Mouse (Mus musculus): ENCODE measurements at regions not wholly inside any gene's neighbourhood (a gene's known extent, or its start where the extent isn't known, plus 50 kb on each side); places are given as distances from the start of the nearest gene placed in this dataset.

- Histone ChIP-seq H3K9ac (replicated peaks; ENCODE audit: low read length) (no peak overlapping the region), H3K27me3 (ENCODE audit: control insufficient read depth, insufficient read depth, low read length) (no peaks in the 10 kb centered on the region), H3K27ac (replicated peaks; ENCODE audit: low read depth, low read length) (no peak overlapping the region), H3K4me3 (replicated peaks; ENCODE audit: low read depth, low read length) (no peak overlapping the region), H3K4me2 (ENCODE audit: low read length) (no peak overlapping the region), H3K36me3 (ENCODE audit: control insufficient read depth, insufficient read depth, low read length) (no peaks in the 10 kb centered on the region), H3K4me1 (ENCODE audit: control insufficient read depth, insufficient read depth, low read length) (no peaks in the 10 kb centered on the region), H3K9me3 (ENCODE audit: control insufficient read depth, low read length) (no peaks in the 10 kb centered on the region)
- DNase-seq (no peak), ATAC-seq (ENCODE audit: low FRiP score, low TSS enrichment) (no peak)
- 82% methylated on average over 3 of the region's 3 CpGs for WGBS
Observed at GRCm38 (mm10) chr13:41910736-41911135, 63.3 kb upstream of the Adtrp start.

- 92% methylated on average over 10 of the region's 10 CpGs for WGBS
- Histone ChIP-seq H3K4me3 (replicated peaks; ENCODE audit: low read depth, low read length) (no peak overlapping the region), H3K36me3 (ENCODE audit: control insufficient read depth, insufficient read depth, low read length) (no peaks in the 10 kb centered on the region), H3K9me3 (ENCODE audit: control insufficient read depth, low read length) (no peaks in the 10 kb centered on the region), H3K4me2 (ENCODE audit: low read length) (no peak overlapping the region), H3K4me1 (ENCODE audit: control insufficient read depth, insufficient read depth, low read length) (no peaks in the 10 kb centered on the region), H3K9ac (replicated peaks; ENCODE audit: low read length) (no peak overlapping the region), H3K27ac (replicated peaks; ENCODE audit: low read depth, low read length) (no peak overlapping the region), H3K27me3 (ENCODE audit: control insufficient read depth, insufficient read depth, low read length) (no peaks in the 10 kb centered on the region)
- no peak for ATAC-seq (ENCODE audit: low FRiP score, low TSS enrichment)
- DNase-seq: no peak
Observed at GRCm38 (mm10) chr13:41910236-41910635, 62.8 kb upstream of the Adtrp start.

GRCm38 (mm10) chr13:41907027-41907426 is 59.5 kb upstream of the Adtrp start:
- H3K4me3 ChIP-seq (replicated peaks; ENCODE audit: low read depth, low read length): no peak overlapping the region
- H3K36me3 ChIP-seq (ENCODE audit: control insufficient read depth, insufficient read depth, low read length): no peaks in the 10 kb centered on the region
- H3K4me2 ChIP-seq (ENCODE audit: low read length): no peak overlapping the region
- DNase-seq (no peak), ATAC-seq (ENCODE audit: low FRiP score, low TSS enrichment) (no peak)
- H3K27ac ChIP-seq (replicated peaks; ENCODE audit: low read depth, low read length): no peak overlapping the region
- H3K4me1 ChIP-seq (ENCODE audit: control insufficient read depth, insufficient read depth, low read length): no peaks in the 10 kb centered on the region
- no peaks in the 10 kb centered on the region for H3K27me3 ChIP-seq (ENCODE audit: control insufficient read depth, insufficient read depth, low read length)
- H3K9me3 ChIP-seq (ENCODE audit: control insufficient read depth, low read length): no peaks in the 10 kb centered on the region
- 98% methylated on average over 2 of the region's 2 CpGs for WGBS
- no peak overlapping the region for H3K9ac ChIP-seq (replicated peaks; ENCODE audit: low read length)

GRCm38 (mm10) chr13:41903286-41903685 is 55.8 kb upstream of the Adtrp start:
- Histone ChIP-seq H3K9ac (replicated peaks; ENCODE audit: low read length) (no peak overlapping the region), H3K4me1 (ENCODE audit: control insufficient read depth, insufficient read depth, low read length) (no peaks in the 10 kb centered on the region), H3K27me3 (ENCODE audit: control insufficient read depth, insufficient read depth, low read length) (no peaks in the 10 kb centered on the region), H3K27ac (replicated peaks; ENCODE audit: low read depth, low read length) (no peak overlapping the region), H3K36me3 (ENCODE audit: control insufficient read depth, insufficient read depth, low read length) (no peaks in the 10 kb centered on the region), H3K4me3 (replicated peaks; ENCODE audit: low read depth, low read length) (no peak overlapping the region), H3K9me3 (ENCODE audit: control insufficient read depth, low read length) (no peaks in the 10 kb centered on the region), H3K4me2 (ENCODE audit: low read length) (no peak overlapping the region)
- DNase-seq (no peak), ATAC-seq (ENCODE audit: low FRiP score, low TSS enrichment) (no peak)

- no peak overlapping the region for H3K27ac ChIP-seq (replicated peaks; ENCODE audit: low read depth, low read length)
- no peaks in the 10 kb centered on the region for H3K27me3 ChIP-seq (ENCODE audit: control insufficient read depth, insufficient read depth, low read length)
- H3K9ac ChIP-seq (replicated peaks; ENCODE audit: low read length): no peak overlapping the region
- DNase-seq (no peak), ATAC-seq (ENCODE audit: low FRiP score, low TSS enrichment) (no peak)
- no peaks in the 10 kb centered on the region for H3K36me3 ChIP-seq (ENCODE audit: control insufficient read depth, insufficient read depth, low read length)
- WGBS: 91% methylated on average over 13 of the region's 13 CpGs
- H3K4me2 ChIP-seq (ENCODE audit: low read length): no peak overlapping the region
- H3K4me1 ChIP-seq (ENCODE audit: control insufficient read depth, insufficient read depth, low read length): no peaks in the 10 kb centered on the region
- no peaks in the 10 kb centered on the region for H3K9me3 ChIP-seq (ENCODE audit: control insufficient read depth, low read length)
- no peak overlapping the region for H3K4me3 ChIP-seq (replicated peaks; ENCODE audit: low read depth, low read length)
Observed at GRCm38 (mm10) chr13:41899837-41900463, 52.5 kb upstream of the Adtrp start.

- WGBS: 92% methylated on average over 7 of the region's 7 CpGs
- Histone ChIP-seq H3K4me2 (ENCODE audit: low read length) (no peak overlapping the region), H3K4me1 (ENCODE audit: control insufficient read depth, insufficient read depth, low read length) (no peaks in the 10 kb centered on the region)
Observed at GRCm38 (mm10) chr13:41899281-41899680, 51.8 kb upstream of the Adtrp start.

GRCm38 (mm10) chr13:41897481-41898317 is 50.2 kb upstream of the Adtrp start:
- H3K4me3 ChIP-seq (replicated peaks; ENCODE audit: low read depth, low read length): no peak overlapping the region
- no peak overlapping the region for H3K4me2 ChIP-seq (ENCODE audit: low read length)
- no peak overlapping the region for H3K27ac ChIP-seq (replicated peaks; ENCODE audit: low read depth, low read length)
- no peak overlapping the region for H3K9ac ChIP-seq (replicated peaks; ENCODE audit: low read length)
- H3K4me1 ChIP-seq (ENCODE audit: control insufficient read depth, insufficient read depth, low read length): no peaks in the 10 kb centered on the region
- 93% methylated on average over 8 of the region's 8 CpGs for WGBS
- ATAC-seq (ENCODE audit: low FRiP score, low TSS enrichment): no peak
- no peak for DNase-seq
- H3K9me3 ChIP-seq (ENCODE audit: control insufficient read depth, low read length): no peaks in the 10 kb centered on the region
- no peaks in the 10 kb centered on the region for H3K27me3 ChIP-seq (ENCODE audit: control insufficient read depth, insufficient read depth, low read length)
- no peaks in the 10 kb centered on the region for H3K36me3 ChIP-seq (ENCODE audit: control insufficient read depth, insufficient read depth, low read length)

More at GRCm38 (mm10) chr13:41899281-41899680, 51.8 kb upstream of the Adtrp start:
- no peaks in the 10 kb centered on the region for H3K36me3 ChIP-seq (ENCODE audit: control insufficient read depth, insufficient read depth, low read length)
- H3K27ac ChIP-seq (replicated peaks; ENCODE audit: low read depth, low read length): no peak overlapping the region
- ATAC-seq (ENCODE audit: low FRiP score, low TSS enrichment) (no peak), DNase-seq (no peak)
- no peaks in the 10 kb centered on the region for H3K9me3 ChIP-seq (ENCODE audit: control insufficient read depth, low read length)
- no peaks in the 10 kb centered on the region for H3K27me3 ChIP-seq (ENCODE audit: control insufficient read depth, insufficient read depth, low read length)
- H3K4me3 ChIP-seq (replicated peaks; ENCODE audit: low read depth, low read length): no peak overlapping the region
- H3K9ac ChIP-seq (replicated peaks; ENCODE audit: low read length): no peak overlapping the region
